Mouse (Mus musculus): ENCODE results near the gene Rpl18.

- TF ChIP-seq POLR2A (IDR thresholded peaks at IDR 0.05; ENCODE audit: insufficient read length, low read depth) (no peak), MYOG (IDR thresholded peaks at IDR 0.05; ENCODE audit: control insufficient read depth in 1 of 3, insufficient read depth in 1 of 3, insufficient read length in 2 of 3, low read depth in 2 of 3) (no peak), MYOD1 (IDR thresholded peaks at IDR 0.05; ENCODE audit: control insufficient read depth in 1 of 3, insufficient read length in 2 of 3, low read depth in 2 of 3) (no peak)
Measured at GRCm38 (mm10) chr7:45668921-45669320, 46.3 kb upstream of the Rpl18 start.
